Mouse (Mus musculus) ES-E14 (cell line): ENCODE measurements at regions not wholly inside any gene's neighbourhood (a gene's known extent, or its start where the extent isn't known, plus 50 kb on each side); places are given as distances from the start of the nearest gene placed in this dataset.

Experiments used
- CHD2 ChIP-seq: IDR thresholded peaks from 2 replicates; pipeline ENCODE4 v1.6.1; 2014; ENCODE audit warnings: mild to moderate bottlenecking, low read depth, low read length, inconsistent platforms
- HCFC1 ChIP-seq: IDR thresholded peaks from 2 replicates; pipeline ENCODE4 v1.6.1; 2012; ENCODE audit warnings: low read length, inconsistent platforms, borderline replicate concordance; ENCODE audit not compliant: insufficient read depth
- MAFK ChIP-seq: IDR thresholded peaks from 2 replicates; pipeline ENCODE4 v1.6.1; 2014; ENCODE audit warnings: mild to moderate bottlenecking, low read depth, low read length, inconsistent platforms; ENCODE audit not compliant: insufficient read depth
- ZC3H11A ChIP-seq: IDR thresholded peaks from 2 replicates; pipeline ENCODE4 v1.6.1; 2012; ENCODE audit warnings: low read depth, mild to moderate bottlenecking, inconsistent platforms, low read length, borderline replicate concordance
- ZNF384 ChIP-seq: IDR thresholded peaks from 2 replicates; pipeline ENCODE4 v1.6.1; 2012; ENCODE audit warnings: low read depth, low read length, inconsistent platforms

DNA sequence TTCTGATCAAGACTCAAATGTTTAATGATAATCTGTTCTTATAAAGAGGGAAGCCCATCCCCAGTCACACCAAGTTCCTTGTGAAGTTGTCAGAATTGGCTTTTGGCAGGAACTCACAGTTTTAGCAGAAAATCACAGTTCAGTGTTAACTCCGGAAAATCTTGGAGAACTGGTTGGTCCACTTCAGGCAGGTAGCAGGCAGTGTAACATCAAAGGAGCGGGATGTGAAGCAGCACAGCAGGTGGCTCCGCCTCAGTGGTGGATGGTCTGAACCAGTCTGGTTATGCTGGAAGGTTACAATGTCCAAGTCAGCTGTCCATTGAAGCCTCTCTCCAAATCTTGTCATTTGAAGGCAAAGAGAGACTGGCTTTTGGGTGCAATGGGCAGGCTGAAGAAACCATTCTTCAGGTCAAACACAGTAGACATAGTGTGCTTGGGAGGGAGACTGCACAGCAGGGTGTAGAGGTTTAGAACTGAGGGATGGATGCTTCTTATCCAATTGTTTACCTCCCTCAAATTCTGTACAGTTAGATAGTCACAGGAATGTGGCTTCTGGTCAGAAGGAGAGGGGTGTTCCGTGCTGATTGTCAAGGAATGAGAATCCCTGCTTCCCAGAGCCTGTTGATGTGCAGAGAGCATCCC is 594.1 kb upstream of the Tex47 start:
- TF ChIP-seq HCFC1: no peak
- TF ChIP-seq CHD2: no peak
- TF ChIP-seq MAFK: no peak
- TF ChIP-seq ZC3H11A: no peak
- TF ChIP-seq ZNF384: no peak
